Mouse (Mus musculus) spleen, embryonic (tissue): ENCODE data around the gene Fam207a.

Source experiments
- CTCF ChIA-PET: fragments of 350-600 bp; sonication (Branson Sonifier 250); formaldehyde crosslinking; loops from one replicate; lab custom pipeline; 2022; lab: Charles Lee

Gene Fam207a

GRCm38 (mm10) chr10:77504143-77504542 is 11.4 kb downstream of the Fam207a start:
- CTCF ChIA-PET, result no interaction called here

DNA sequence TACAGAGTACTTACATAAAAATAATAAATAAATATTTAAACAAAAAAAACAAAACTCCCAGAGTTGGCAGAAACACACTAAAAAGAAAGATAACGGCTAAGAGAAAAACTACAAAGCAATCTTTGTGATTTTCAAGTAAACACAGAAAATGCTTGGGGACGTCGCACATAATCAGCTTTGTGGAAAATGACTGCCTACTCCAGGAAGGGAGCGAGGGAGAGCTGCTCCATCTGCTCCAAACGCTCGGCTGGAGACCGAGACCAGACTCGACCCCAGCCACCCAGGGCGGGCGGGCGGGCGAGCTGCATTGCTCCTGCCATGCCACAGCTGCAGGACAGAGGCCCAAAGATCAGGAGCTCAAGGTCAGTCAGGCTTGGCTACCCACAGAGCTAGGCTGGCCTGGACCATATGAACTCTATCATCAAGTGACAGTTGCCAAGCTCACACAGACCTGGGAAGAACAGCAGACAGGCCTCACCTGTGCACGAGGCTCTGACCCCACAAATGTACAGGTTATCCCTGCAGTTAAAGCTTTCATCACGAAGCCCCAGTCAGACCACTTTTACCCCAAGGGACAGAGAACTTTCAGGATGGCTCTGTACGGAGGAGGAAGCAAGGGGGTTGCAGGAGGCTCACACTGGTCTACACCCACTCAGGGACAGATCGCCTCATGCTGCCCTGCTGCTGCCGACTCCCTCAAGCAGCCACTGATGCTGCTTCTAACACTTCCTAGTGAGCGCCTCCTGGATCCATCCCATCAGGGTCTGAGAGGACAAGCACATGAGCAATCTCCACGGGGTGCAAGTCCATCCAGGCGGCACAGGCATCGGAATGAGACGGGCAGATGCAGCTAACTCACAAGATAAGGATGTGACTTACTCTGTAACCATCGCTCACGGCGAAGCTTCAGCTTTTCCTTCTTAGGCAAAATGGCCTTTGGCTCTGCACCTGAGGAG is 12.3 kb downstream of the Fam207a start:
- CTCF ChIA-PET, result no interaction called here

DNA sequence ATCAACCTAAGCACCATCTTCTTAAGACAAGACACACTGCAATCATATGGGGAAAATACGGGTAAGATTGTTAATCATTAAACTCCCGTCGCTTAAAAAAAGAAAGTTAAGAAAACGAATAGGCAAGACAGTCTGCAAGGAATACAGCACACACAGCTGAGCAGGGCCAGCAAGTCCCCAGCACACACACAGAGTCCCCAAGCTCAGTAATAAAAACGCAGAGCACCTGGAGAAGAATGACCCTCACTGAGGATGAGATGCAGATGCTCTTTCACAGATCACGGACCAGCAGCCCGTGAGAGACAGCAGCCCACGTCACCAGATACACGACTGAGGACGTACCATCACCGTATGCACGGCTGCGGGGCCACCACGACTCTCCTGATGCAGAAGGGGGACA is 14.9 kb downstream of the Fam207a start:
- CTCF ChIA-PET, result no interaction called here

DNA sequence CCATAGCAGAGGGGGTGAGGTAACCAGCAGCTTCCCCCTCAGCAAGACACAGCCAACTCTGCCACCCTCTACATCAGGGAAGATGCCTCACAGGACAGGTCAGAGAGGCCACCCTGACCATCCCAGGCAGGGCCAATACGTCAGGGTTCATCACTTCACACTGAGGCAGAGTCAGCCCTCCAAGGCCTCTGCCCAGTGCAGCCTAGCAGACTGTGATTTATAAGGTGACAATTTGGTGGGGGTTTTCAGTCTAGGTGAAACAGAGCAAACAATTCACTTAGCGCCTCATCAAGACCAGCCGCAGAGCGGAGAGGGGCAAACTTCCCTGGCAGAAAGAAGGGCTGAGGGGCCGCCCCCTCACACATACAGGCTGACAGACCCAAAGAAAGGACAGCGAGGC is 17.3 kb downstream of the Fam207a start:
- CTCF ChIA-PET, result no interaction called here

DNA sequence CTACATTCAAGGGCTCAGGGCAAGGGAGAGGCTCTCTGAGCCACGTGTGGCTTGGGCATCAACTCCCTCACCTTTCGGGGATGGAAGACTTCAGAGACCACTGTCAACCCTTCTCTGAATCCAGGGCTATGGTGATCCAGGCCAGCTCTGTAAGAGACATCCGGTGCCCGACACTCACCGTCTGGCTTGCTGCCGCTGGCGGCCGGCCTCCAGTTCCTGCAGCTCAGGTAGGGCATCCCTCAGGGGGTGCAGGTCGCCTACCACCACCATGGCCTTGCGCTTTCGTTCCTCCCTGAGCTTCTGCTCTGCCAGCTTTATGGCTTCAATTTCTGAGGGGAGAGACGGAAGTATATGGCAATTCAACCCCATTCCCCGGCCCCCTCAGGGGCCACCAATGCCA is 18.4 kb downstream of the Fam207a start:
- CTCF ChIA-PET, result no interaction called here

GRCm38 (mm10) chr10:77492885-77493284 is 22.7 kb downstream of the Fam207a start:
- CTCF ChIA-PET, result interaction anchor here (0.6 to 0.7 kb wide), 2 partner anchors 36 to 105 kb away, joined by 3 to 5 read pairs; no protein-coding TSS in a partner anchor

GRCm38 (mm10) chr10:77491585-77491984 is 24.0 kb downstream of the Fam207a start:
- CTCF ChIA-PET, result interaction anchor here (0.6 kb wide), 1 partner anchor 451 kb away, joined by 6 read pairs; no protein-coding TSS in a partner anchor

GRCm38 (mm10) chr10:77488168-77488567 is 27.4 kb downstream of the Fam207a start:
- CTCF ChIA-PET, result no interaction called here

- CTCF ChIA-PET, result no interaction called here
Observed at GRCm38 (mm10) chr10:77485786-77486185, 29.8 kb downstream of the Fam207a start.

DNA sequence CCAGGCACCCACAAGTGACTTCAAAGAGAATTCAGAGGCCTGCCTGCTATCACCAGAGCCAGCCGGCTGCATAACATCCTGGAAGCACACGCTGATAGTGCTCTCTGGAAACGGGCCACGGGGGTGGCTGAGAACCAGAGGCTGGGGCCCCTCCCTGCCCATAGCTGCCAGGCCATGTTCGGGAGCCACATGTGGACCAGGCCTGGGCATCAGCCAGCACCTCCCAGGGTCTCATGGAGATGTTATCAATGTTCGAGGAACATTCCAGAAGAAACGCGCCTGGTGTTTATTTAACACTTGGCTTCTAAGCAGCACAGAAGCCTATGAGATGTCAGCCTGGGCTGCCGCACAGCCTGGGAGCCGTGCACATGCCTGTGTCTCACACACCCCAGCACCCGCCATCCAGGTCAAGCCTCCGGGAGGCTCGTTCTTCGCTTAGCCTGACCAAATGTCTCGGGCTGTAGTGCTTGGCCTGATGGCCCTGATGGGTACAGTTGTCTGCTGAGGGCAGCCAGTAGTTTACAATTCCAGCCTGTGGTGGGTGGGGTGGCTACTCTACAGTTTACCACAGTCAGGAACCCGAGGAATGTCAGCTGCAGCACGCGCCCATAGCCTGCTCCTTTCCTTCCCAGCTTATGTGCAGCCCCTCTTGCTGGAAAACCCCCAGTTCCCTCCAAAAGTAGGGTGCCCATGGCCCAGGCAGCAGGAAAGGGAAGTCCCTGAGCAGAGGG is 31.2 kb downstream of the Fam207a start:
- CTCF ChIA-PET, result interaction anchor here (0.6 kb wide), 1 partner anchor 662 kb away, joined by 6 read pairs; no protein-coding TSS in a partner anchor

- CTCF ChIA-PET, result no interaction called here
Observed at GRCm38 (mm10) chr10:77481814-77482213, 33.8 kb downstream of the Fam207a start.

- CTCF ChIA-PET, result interaction anchor here (0.5 kb wide), 1 partner anchor 802 kb away, joined by 8 read pairs; no protein-coding TSS in a partner anchor
Observed at GRCm38 (mm10) chr10:77479972-77480371, 35.6 kb downstream of the Fam207a start.

DNA sequence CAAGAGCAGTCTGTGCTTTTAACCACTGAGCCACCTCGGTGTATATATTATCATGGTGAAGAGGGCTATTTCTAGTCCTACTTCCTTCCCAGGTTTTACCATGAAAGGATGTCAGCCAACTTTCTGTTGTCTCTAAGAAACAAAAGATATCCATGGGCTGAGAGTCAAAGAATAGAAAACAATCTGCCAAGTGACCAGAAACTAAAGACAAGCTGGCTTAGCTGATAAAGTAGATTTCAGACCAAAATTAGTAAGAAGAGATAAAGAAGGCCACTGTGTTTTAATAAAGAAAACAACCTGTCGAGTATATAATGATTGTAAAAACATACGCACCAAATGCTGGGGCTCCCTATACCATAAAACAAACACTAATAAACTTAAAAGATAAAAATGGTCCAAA is 38.7 kb downstream of the Fam207a start:
- CTCF ChIA-PET, result no interaction called here

DNA sequence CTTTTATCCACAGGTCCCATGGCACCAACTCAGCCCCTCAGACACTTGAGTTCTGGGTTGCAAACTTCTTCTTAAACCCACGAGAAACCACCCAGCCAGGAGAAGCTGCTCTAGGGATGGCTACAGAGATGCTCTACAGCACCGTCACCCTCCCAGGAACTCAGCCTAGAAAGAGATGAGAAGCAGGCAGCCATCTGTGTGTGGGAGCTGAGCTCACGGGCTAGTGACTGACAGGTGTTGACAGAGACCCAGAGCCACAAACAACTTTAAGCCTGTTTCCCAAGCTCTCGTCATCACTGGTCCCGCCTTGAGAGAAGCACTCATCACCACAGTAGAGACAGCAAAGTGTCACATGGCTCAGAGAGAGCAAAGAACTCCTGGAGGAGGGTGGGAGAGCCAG is 43.4 kb downstream of the Fam207a start:
- CTCF ChIA-PET, result no interaction called here

DNA sequence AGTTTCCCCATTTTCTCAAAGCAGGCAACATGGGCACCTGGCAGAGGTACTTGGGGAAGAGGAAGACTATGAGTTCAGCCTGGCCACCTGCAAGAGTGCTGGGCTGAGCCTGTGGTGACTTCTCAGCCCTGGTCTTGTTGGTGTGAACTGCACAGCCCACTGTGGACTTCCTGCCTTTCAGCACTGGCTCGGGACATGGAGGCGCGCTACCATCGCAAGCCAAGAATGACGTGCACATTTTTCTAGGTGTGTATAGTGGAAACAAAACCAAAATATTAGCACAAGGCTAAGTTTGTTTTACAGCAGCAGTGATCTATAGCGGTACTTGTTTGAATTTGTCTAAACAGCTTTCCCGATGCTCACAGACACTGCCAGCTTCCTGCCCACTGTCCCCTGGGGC is 44.1 kb downstream of the Fam207a start:
- CTCF ChIA-PET, result no interaction called here

GRCm38 (mm10) chr10:77470763-77471162 is 44.8 kb downstream of the Fam207a start:
- CTCF ChIA-PET, result no interaction called here

GRCm38 (mm10) chr10:77468675-77469074 is 46.9 kb downstream of the Fam207a start:
- CTCF ChIA-PET, result no interaction called here

DNA sequence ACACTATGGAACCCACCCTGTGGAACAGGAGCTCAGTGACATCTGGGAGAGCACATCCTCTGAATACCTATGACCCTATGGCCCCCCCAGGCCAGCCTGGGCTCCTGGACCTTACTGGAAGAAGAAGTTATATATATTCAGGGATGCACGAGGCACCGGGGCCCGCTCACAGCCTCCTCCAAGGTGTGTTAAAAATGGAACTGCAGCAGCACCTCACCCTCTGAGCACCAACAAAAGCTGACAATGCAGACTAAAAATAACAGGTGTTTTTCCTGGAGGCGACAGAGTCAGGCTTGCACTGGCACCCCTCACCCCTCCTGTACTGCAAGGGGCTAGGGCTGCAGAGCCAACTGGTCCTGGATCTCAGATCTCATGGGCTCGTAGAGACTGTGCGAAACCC is 48.2 kb downstream of the Fam207a start:
- CTCF ChIA-PET, result no interaction called here

DNA sequence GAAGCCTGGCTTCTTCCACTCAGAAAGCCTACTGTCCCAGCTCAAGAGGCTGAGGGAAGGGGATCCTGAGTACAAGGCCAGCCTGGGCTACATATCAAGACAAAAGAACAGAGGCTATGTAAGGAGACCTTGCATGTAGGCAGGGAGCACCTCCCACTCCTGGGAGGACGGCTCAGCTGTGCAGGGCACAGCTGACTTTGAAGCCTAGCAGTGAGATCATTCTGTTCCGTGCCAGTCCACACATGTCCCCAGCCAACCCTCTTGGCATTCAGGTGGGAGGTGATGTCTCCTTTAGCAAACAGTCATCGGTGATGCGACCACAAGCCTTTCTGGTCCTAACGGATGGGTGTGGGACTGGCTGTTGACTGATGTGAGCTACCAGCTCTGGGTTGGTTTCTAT is 49.7 kb downstream of the Fam207a start:
- CTCF ChIA-PET, result no interaction called here

DNA sequence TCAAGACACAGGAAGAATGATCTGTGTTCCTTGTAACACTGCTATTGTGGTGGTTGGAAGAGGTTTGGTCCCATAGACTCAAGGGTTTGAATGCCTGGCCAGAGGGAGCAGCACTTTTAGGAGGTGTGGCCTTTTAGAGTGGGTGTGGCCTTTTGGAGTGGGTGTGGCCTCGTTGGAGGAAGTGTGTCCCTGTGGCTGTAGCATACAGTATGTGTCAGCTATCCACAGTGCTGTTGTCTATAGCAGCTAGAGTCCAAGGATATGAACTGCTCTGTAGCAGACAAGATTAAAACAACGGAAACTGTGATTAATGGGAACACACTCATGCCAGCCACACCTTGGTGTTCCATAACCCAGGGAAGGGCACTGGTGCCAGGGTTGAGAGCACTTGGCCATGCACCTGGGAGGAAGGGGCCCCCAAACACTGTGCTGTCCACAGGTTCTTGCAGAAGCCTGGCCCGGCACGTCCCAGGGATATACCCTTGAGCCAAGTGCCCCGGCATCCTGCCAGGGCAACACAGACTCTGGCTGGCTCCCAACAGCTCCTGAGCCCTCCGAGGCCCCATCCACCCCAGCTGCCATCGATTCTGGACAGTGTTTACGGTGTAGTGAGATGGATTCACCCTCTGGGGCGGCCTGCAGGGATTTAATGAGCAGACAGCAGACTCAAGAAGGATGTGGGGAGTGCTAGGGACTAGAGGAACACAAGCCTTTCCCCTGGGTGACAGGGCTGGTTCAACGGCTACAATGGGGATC is 51.2 kb downstream of the Fam207a start:
- CTCF ChIA-PET, result no interaction called here

DNA sequence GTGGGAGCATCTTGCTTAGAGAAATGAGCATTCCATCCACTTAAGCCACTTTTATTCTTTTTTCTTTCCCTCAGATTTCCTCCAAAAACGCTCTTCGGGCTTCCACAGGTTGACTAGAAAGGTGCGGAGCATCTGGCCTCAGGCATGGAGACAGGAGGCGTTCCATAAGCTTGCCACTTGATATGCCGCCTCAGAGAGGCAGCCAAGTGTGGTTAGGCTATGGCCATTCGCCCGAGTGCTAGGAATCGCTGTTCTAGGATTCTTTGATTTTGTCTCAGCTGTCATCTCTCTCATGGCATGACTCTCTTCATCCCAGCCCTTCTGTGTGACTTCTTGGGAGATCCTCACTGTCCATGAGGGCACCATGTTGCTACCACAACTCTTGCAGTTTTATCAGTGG is 54.4 kb downstream of the Fam207a start:
- CTCF ChIA-PET, result no interaction called here

DNA sequence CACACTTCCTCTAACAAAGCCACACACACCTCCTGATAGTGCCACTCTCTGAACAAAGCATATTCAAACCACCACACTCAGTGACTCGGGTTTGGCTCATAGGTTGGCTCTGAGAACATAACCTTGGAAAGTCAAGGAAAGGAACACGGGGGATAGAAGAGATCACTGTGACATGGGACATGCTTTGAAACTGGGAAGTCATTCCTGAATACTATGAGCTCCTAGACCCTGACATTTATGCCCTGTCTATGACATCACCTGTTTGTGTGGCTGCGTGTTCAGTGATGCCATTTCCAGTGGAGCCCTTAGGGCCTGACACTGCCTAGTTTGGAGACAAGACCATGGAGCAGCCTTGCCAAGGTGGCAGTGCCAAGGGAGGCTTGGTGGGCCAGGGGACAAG is 57.9 kb downstream of the Fam207a start:
- CTCF ChIA-PET, result no interaction called here
